Mouse (Mus musculus): ENCODE data around the gene Mast4. TPM values are rescaled to one million over a fixed set of nuclear protein-coding genes. Genes with fewer than 3 reads are reported as not detected.

The Mast4 gene
- polyA plus RNA-seq, 1 experiment from 2014 or later: 19.5 TPM

GRCm38 (mm10) chr13:102774786-102775201 is 559.5 kb downstream of the Mast4 start:
- Histone ChIP-seq H3K9ac (ENCODE audit: low read length) (no peak overlapping the region), H3K27ac (ENCODE audit: low read depth, low read length) (no peak overlapping the region), H3K4me1 (ENCODE audit: control insufficient read depth, insufficient read depth, low read length) (peaks cover 7% of the 10 kb centered on the region; the same call in 1 of the 2 replicates), H3K27me3 (ENCODE audit: control insufficient read depth, insufficient read depth, low read length) (no peaks in the 10 kb centered on the region), H3K4me3 (ENCODE audit: low read depth, low read length) (no peak overlapping the region), H3K36me3 (ENCODE audit: control insufficient read depth, insufficient read depth, low read length) (no peaks in the 10 kb centered on the region), H3K9me3 (ENCODE audit: control insufficient read depth, low read length) (no peaks in the 10 kb centered on the region), H3K4me2 (ENCODE audit: low read depth) (no peak overlapping the region)
- no peak for ATAC-seq (ENCODE audit: insufficient read depth, low FRiP score, low TSS enrichment)
- WGBS: 50% methylated on average over 7 of the region's 7 CpGs
- DNase-seq (ENCODE audit: low spot score): peak; percentile 60

GRCm38 (mm10) chr13:102773169-102773568 is 561.1 kb downstream of the Mast4 start:
- Histone ChIP-seq H3K4me2 (ENCODE audit: low read depth) (no peak overlapping the region), H3K4me3 (ENCODE audit: low read depth, low read length) (no peak overlapping the region), H3K9ac (ENCODE audit: low read length) (no peak overlapping the region), H3K27ac (ENCODE audit: low read depth, low read length) (no peak overlapping the region), H3K4me1 (ENCODE audit: control insufficient read depth, insufficient read depth, low read length) (peaks cover 7% of the 10 kb centered on the region; the same call in 1 of the 2 replicates), H3K27me3 (ENCODE audit: control insufficient read depth, insufficient read depth, low read length) (no peaks in the 10 kb centered on the region), H3K9me3 (ENCODE audit: control insufficient read depth, low read length) (no peaks in the 10 kb centered on the region), H3K36me3 (ENCODE audit: control insufficient read depth, insufficient read depth, low read length) (no peaks in the 10 kb centered on the region)
- no peak for DNase-seq (ENCODE audit: low spot score)
- no peak for ATAC-seq (ENCODE audit: insufficient read depth, low FRiP score, low TSS enrichment)
- 92% methylated on average over 9 of the region's 9 CpGs for WGBS

GRCm38 (mm10) chr13:102770194-102770593 is 564.1 kb downstream of the Mast4 start:
- no peaks in the 10 kb centered on the region for H3K27me3 ChIP-seq (ENCODE audit: control insufficient read depth, insufficient read depth, low read length)
- H3K36me3 ChIP-seq (ENCODE audit: control insufficient read depth, insufficient read depth, low read length): no peaks in the 10 kb centered on the region
- H3K4me2 ChIP-seq (ENCODE audit: low read depth): no peak overlapping the region
- H3K4me1 ChIP-seq (ENCODE audit: control insufficient read depth, insufficient read depth, low read length): peaks cover 10% of the 10 kb centered on the region; the same call in 1 of the 2 replicates
- 51% methylated on average over 8 of the region's 8 CpGs for WGBS
- H3K27ac ChIP-seq (ENCODE audit: low read depth, low read length): no peak overlapping the region
- no peak overlapping the region for H3K9ac ChIP-seq (ENCODE audit: low read length)
- no peaks in the 10 kb centered on the region for H3K9me3 ChIP-seq (ENCODE audit: control insufficient read depth, low read length)
- H3K4me3 ChIP-seq (ENCODE audit: low read depth, low read length): no peak overlapping the region
- no peak for DNase-seq (ENCODE audit: low spot score)
- ATAC-seq (ENCODE audit: insufficient read depth, low FRiP score, low TSS enrichment): no peak

GRCm38 (mm10) chr13:102768512-102768911 is 565.8 kb downstream of the Mast4 start:
- WGBS: 91% methylated on average over 11 of the region's 11 CpGs
- Histone ChIP-seq H3K9ac (ENCODE audit: low read length) (no peak overlapping the region), H3K27me3 (ENCODE audit: control insufficient read depth, insufficient read depth, low read length) (no peaks in the 10 kb centered on the region), H3K9me3 (ENCODE audit: control insufficient read depth, low read length) (no peaks in the 10 kb centered on the region), H3K4me2 (ENCODE audit: low read depth) (no peak overlapping the region), H3K27ac (ENCODE audit: low read depth, low read length) (no peak overlapping the region), H3K36me3 (ENCODE audit: control insufficient read depth, insufficient read depth, low read length) (no peaks in the 10 kb centered on the region), H3K4me3 (ENCODE audit: low read depth, low read length) (no peak overlapping the region), H3K4me1 (ENCODE audit: control insufficient read depth, insufficient read depth, low read length) (0 out of 2 replicates have a peak, but pooled peaks cover 8% of the 10 kb centered on the region)
- DNase-seq (ENCODE audit: low spot score) (no peak), ATAC-seq (ENCODE audit: insufficient read depth, low FRiP score, low TSS enrichment) (no peak)

- Histone ChIP-seq H3K4me3 (ENCODE audit: low read depth, low read length) (no peak overlapping the region), H3K27me3 (ENCODE audit: control insufficient read depth, insufficient read depth, low read length) (no peaks in the 10 kb centered on the region), H3K36me3 (ENCODE audit: control insufficient read depth, insufficient read depth, low read length) (no peaks in the 10 kb centered on the region), H3K4me2 (ENCODE audit: low read depth) (no peak overlapping the region), H3K9ac (ENCODE audit: low read length) (no peak overlapping the region), H3K9me3 (ENCODE audit: control insufficient read depth, low read length) (no peaks in the 10 kb centered on the region), H3K27ac (ENCODE audit: low read depth, low read length) (no peak overlapping the region), H3K4me1 (ENCODE audit: control insufficient read depth, insufficient read depth, low read length) (0 out of 2 replicates have a peak, but pooled peaks cover 8% of the 10 kb centered on the region)
- DNase-seq (ENCODE audit: low spot score) (no peak), ATAC-seq (ENCODE audit: insufficient read depth, low FRiP score, low TSS enrichment) (no peak)
- WGBS: 93% methylated on average over 7 of the region's 7 CpGs
Observed at GRCm38 (mm10) chr13:102767110-102767509, 567.2 kb downstream of the Mast4 start.

GRCm38 (mm10) chr13:102765216-102765615 is 569.1 kb downstream of the Mast4 start:
- Histone ChIP-seq H3K36me3 (ENCODE audit: control insufficient read depth, insufficient read depth, low read length) (no peaks in the 10 kb centered on the region), H3K4me2 (ENCODE audit: low read depth) (no peak overlapping the region), H3K9ac (ENCODE audit: low read length) (no peak overlapping the region), H3K27ac (ENCODE audit: low read depth, low read length) (no peak overlapping the region), H3K9me3 (ENCODE audit: control insufficient read depth, low read length) (no peaks in the 10 kb centered on the region), H3K4me1 (ENCODE audit: control insufficient read depth, insufficient read depth, low read length) (0 out of 2 replicates have a peak, but pooled peaks cover 6% of the 10 kb centered on the region), H3K4me3 (ENCODE audit: low read depth, low read length) (no peak overlapping the region), H3K27me3 (ENCODE audit: control insufficient read depth, insufficient read depth, low read length) (no peaks in the 10 kb centered on the region)
- ATAC-seq (ENCODE audit: insufficient read depth, low FRiP score, low TSS enrichment) (no peak), DNase-seq (ENCODE audit: low spot score) (peak; percentile 48)
- 58% methylated on average over 11 of the region's 11 CpGs for WGBS

GRCm38 (mm10) chr13:102764218-102764617 is 570.1 kb downstream of the Mast4 start:
- Histone ChIP-seq H3K27ac (ENCODE audit: low read depth, low read length) (no peak overlapping the region), H3K4me3 (ENCODE audit: low read depth, low read length) (no peak overlapping the region), H3K9me3 (ENCODE audit: control insufficient read depth, low read length) (no peaks in the 10 kb centered on the region), H3K36me3 (ENCODE audit: control insufficient read depth, insufficient read depth, low read length) (no peaks in the 10 kb centered on the region), H3K4me1 (ENCODE audit: control insufficient read depth, insufficient read depth, low read length) (0 out of 2 replicates have a peak, but pooled peaks cover 6% of the 10 kb centered on the region), H3K9ac (ENCODE audit: low read length) (no peak overlapping the region), H3K27me3 (ENCODE audit: control insufficient read depth, insufficient read depth, low read length) (no peaks in the 10 kb centered on the region), H3K4me2 (ENCODE audit: low read depth) (no peak overlapping the region)
- 0 out of 2 replicates have a peak, but pooled peaks have one; percentile 27 for ATAC-seq (ENCODE audit: insufficient read depth, low FRiP score, low TSS enrichment)
- 90% methylated on average over 1 of the region's 1 CpGs for WGBS
- DNase-seq (ENCODE audit: low spot score): no peak

GRCm38 (mm10) chr13:102762203-102762602 is 572.1 kb downstream of the Mast4 start:
- ATAC-seq (ENCODE audit: insufficient read depth, low FRiP score, low TSS enrichment) (no peak), DNase-seq (ENCODE audit: low spot score) (no peak)
- H3K4me2 ChIP-seq (ENCODE audit: low read depth): no peak overlapping the region
- 93% methylated on average over 10 of the region's 10 CpGs for WGBS
- H3K27me3 ChIP-seq (ENCODE audit: control insufficient read depth, insufficient read depth, low read length): no peaks in the 10 kb centered on the region
- H3K36me3 ChIP-seq (ENCODE audit: control insufficient read depth, insufficient read depth, low read length): no peaks in the 10 kb centered on the region
- no peak overlapping the region for H3K9ac ChIP-seq (ENCODE audit: low read length)
- H3K9me3 ChIP-seq (ENCODE audit: control insufficient read depth, low read length): no peaks in the 10 kb centered on the region
- H3K27ac ChIP-seq (ENCODE audit: low read depth, low read length): no peak overlapping the region
- H3K4me3 ChIP-seq (ENCODE audit: low read depth, low read length): no peak overlapping the region
- 0 out of 2 replicates have a peak, but pooled peaks cover 6% of the 10 kb centered on the region for H3K4me1 ChIP-seq (ENCODE audit: control insufficient read depth, insufficient read depth, low read length)

- H3K4me1 ChIP-seq (ENCODE audit: control insufficient read depth, insufficient read depth, low read length): 0 out of 2 replicates have a peak, but pooled peaks cover 6% of the 10 kb centered on the region
- no peak overlapping the region for H3K4me2 ChIP-seq (ENCODE audit: low read depth)
- ATAC-seq (ENCODE audit: insufficient read depth, low FRiP score, low TSS enrichment) (no peak), DNase-seq (ENCODE audit: low spot score) (no peak)
- H3K36me3 ChIP-seq (ENCODE audit: control insufficient read depth, insufficient read depth, low read length): no peaks in the 10 kb centered on the region
- H3K27ac ChIP-seq (ENCODE audit: low read depth, low read length): no peak overlapping the region
- WGBS: 88% methylated on average over 9 of the region's 9 CpGs
- no peaks in the 10 kb centered on the region for H3K9me3 ChIP-seq (ENCODE audit: control insufficient read depth, low read length)
- H3K9ac ChIP-seq (ENCODE audit: low read length): no peak overlapping the region
- H3K4me3 ChIP-seq (ENCODE audit: low read depth, low read length): no peak overlapping the region
- no peaks in the 10 kb centered on the region for H3K27me3 ChIP-seq (ENCODE audit: control insufficient read depth, insufficient read depth, low read length)
Observed at GRCm38 (mm10) chr13:102761410-102761809, 572.9 kb downstream of the Mast4 start.
